Mouse (Mus musculus): ENCODE results near the gene 9330161L09Rik.
"Not testable (repeated sequence)": the region's sequence is repeated elsewhere in the genome, so short reads cannot be mapped to it uniquely, and the experiment has no call there.

Gene 9330161L09Rik

GRCm38 (mm10) chr12:103407720-103408119 is at the start of gene 9330161L09Rik:
9330161L09Rik (minus strand) TSS chr12:103407820.
- DNase-seq (ENCODE audit: low spot score) = no peak

- DNase-seq (ENCODE audit: low spot score) = no peak
Observed at GRCm38 (mm10) chr12:103457140-103457539, 49.5 kb upstream of the 9330161L09Rik start, which contains the start of gene Ifi27l2b. Ifi27l2b (minus strand) TSS chr12:103457223.

- DNase-seq (ENCODE audit: low spot score) = not testable (repeated sequence)
Observed at GRCm38 (mm10) chr12:103456727-103457126, 49.1 kb upstream of the 9330161L09Rik start.

- no peak for DNase-seq (ENCODE audit: low spot score)
Observed at GRCm38 (mm10) chr12:103453361-103453760, 45.7 kb upstream of the 9330161L09Rik start.

GRCm38 (mm10) chr12:103445060-103445459 is 37.4 kb upstream of the 9330161L09Rik start:
- no peak for DNase-seq (ENCODE audit: low spot score)

GRCm38 (mm10) chr12:103444261-103444660 is 36.6 kb upstream of the 9330161L09Rik start:
- not testable (repeated sequence) for DNase-seq (ENCODE audit: low spot score)

- no peak for DNase-seq (ENCODE audit: low spot score)
Observed at GRCm38 (mm10) chr12:103443524-103443923, 35.9 kb upstream of the 9330161L09Rik start, which contains the start of gene Ifi27l2a. Ifi27l2a (minus strand) TSS chr12:103443680.

- no peak for DNase-seq (ENCODE audit: low spot score)
Observed at GRCm38 (mm10) chr12:103437601-103438000, 30.0 kb upstream of the 9330161L09Rik start.

GRCm38 (mm10) chr12:103434861-103435260 is 27.2 kb upstream of the 9330161L09Rik start:
- DNase-seq (ENCODE audit: low spot score) = no peak

GRCm38 (mm10) chr12:103433986-103434731 is 26.5 kb upstream of the 9330161L09Rik start, which contains the start of gene Ifi27:
Ifi27 (plus strand) TSS chr12:103434211.
- DNase-seq (ENCODE audit: low spot score) = peak; percentile 58

GRCm38 (mm10) chr12:103433430-103433829 is 25.8 kb upstream of the 9330161L09Rik start:
- no peak for DNase-seq (ENCODE audit: low spot score)

- DNase-seq (ENCODE audit: low spot score) = no peak
Observed at GRCm38 (mm10) chr12:103426710-103427109, 19.1 kb upstream of the 9330161L09Rik start.

- DNase-seq (ENCODE audit: low spot score) = peak; percentile 97
Observed at GRCm38 (mm10) chr12:103425729-103426470, 18.3 kb upstream of the 9330161L09Rik start, which contains the start of gene Ddx24. Ddx24 (minus strand) TSS chr12:103425830.

- DNase-seq (ENCODE audit: low spot score) = no peak
Observed at GRCm38 (mm10) chr12:103425016-103425728, 17.6 kb upstream of the 9330161L09Rik start.

- no peak for DNase-seq (ENCODE audit: low spot score)
Observed at GRCm38 (mm10) chr12:103408144-103408543, 524 bp upstream of the 9330161L09Rik start.

- DNase-seq (ENCODE audit: low spot score) = no peak
Observed at GRCm38 (mm10) chr12:103404131-103404530, 3.5 kb downstream of the 9330161L09Rik start.

GRCm38 (mm10) chr12:103396751-103397150 is 10.9 kb downstream of the 9330161L09Rik start:
- DNase-seq (ENCODE audit: low spot score) = no peak

GRCm38 (mm10) chr12:103395486-103396275 is 11.9 kb downstream of the 9330161L09Rik start:
- no peak for DNase-seq (ENCODE audit: low spot score)

GRCm38 (mm10) chr12:103393528-103393927 is 14.1 kb downstream of the 9330161L09Rik start:
- peak; percentile 47 for DNase-seq (ENCODE audit: low spot score)

- DNase-seq (ENCODE audit: low spot score) = no peak
Observed at GRCm38 (mm10) chr12:103391098-103391497, 16.5 kb downstream of the 9330161L09Rik start.

- DNase-seq (ENCODE audit: low spot score) = no peak
Observed at GRCm38 (mm10) chr12:103389982-103390381, 17.6 kb downstream of the 9330161L09Rik start.

All from spleen, adult 12 weeks (tissue).